Mouse (Mus musculus) embryonic facial prominence, embryonic 12.5 days (tissue): ENCODE measurements around the gene Guca1b. TPM values are rescaled to one million over a fixed set of nuclear protein-coding genes. Genes with fewer than 3 reads are reported as not detected.

ENCODE experiments used
- ATAC-seq: fragments of 200-750 bp; cut with Nextera tagmentation; 2 replicates; pipeline ENCODE4 v1.8.0; 2017; ENCODE audit not compliant: insufficient number of reproducible peaks, insufficient read depth, low FRiP score, low TSS enrichment
- H3K27ac ChIP-seq: fragments of 300-500 bp; sonication (generic); 2 replicates; pipeline ENCODE4 v1.5.1; 2016; ENCODE audit warnings: mild to moderate bottlenecking
- H3K27me3 ChIP-seq: fragments of 300-500 bp; sonication (generic); 2 replicates; pipeline ENCODE4 v1.6.1; 2016; ENCODE audit warnings: mild to moderate bottlenecking, moderate library complexity
- H3K36me3 ChIP-seq: fragments of 300-500 bp; sonication (generic); 2 replicates; pipeline ENCODE4 v1.6.1; 2016; ENCODE audit warnings: mild to moderate bottlenecking
- H3K4me1 ChIP-seq: fragments of 300-500 bp; sonication (generic); 2 replicates; pipeline ENCODE4 v1.6.1; 2016
- H3K4me2 ChIP-seq: fragments of 300-500 bp; sonication (generic); replicated peaks from 2 replicates; pipeline ENCODE4 v1.6.1; 2016; ENCODE audit warnings: mild to moderate bottlenecking, moderate library complexity
- H3K4me3 ChIP-seq: fragments of 300-500 bp; sonication (generic); 2 replicates; pipeline ENCODE4 v1.5.1; 2016; ENCODE audit warnings: mild to moderate bottlenecking
- H3K9ac ChIP-seq: fragments of 300-500 bp; sonication (generic); 2 replicates; pipeline ENCODE4 v1.6.1; 2016; ENCODE audit warnings: mild to moderate bottlenecking, moderate library complexity
- H3K9me3 ChIP-seq: fragments of 300-500 bp; sonication (generic); 2 replicates; pipeline ENCODE4 v1.6.1; 2016; ENCODE audit warnings: mild to moderate bottlenecking, moderate library complexity
- WGBS: fragments of 180-500 bp; shearing (Covaris S2); methylation state at CpG from one replicate; pipeline ENCODE4 v1.1.7; 2016; 5-methylcytosine and 5-hydroxymethylcytosine counted together
- polyA plus RNA-seq: library from polyadenylated mRNA; unstranded; fragments of >200 nt; fragmentation: Nextera tagmentation; extraction: Ambion mirVana; gene quantifications from 2 replicates; pipeline ENCODE4 v1.2.1, GENCODE M21; 2016

The Guca1b gene
- polyA plus RNA-seq: 1.7 and 1.9 TPM in 2 replicates

- Histone ChIP-seq H3K4me1 (no peaks in the 10 kb centered on the region), H3K9ac (no peak within 1 kb of the TSS), H3K4me2 (no peak within 1 kb of the TSS), H3K36me3 (peaks cover 16% of the 10 kb centered on the region), H3K27me3 (no peaks in the 10 kb centered on the region), H3K9me3 (no peaks in the 10 kb centered on the region), H3K27ac (no peak within 1 kb of the TSS), H3K4me3 (no peak within 1 kb of the TSS)
- 38% methylated on average over 10 of the region's 10 CpGs for WGBS
- ATAC-seq: no peak
Measured at GRCm38 (mm10) chr17:47385145-47385544, at the start of gene Guca1b. TSS of gene Guca1b (plus strand) at chr17:47385393.

GRCm38 (mm10) chr17:47343121-47343520 lies 42.1 kb upstream of the Guca1b start:
- Histone ChIP-seq H3K9ac (no peak overlapping the region), H3K4me2 (no peak overlapping the region), H3K27me3 (no peaks in the 10 kb centered on the region), H3K27ac (no peak overlapping the region), H3K36me3 (peaks cover 94% of the 10 kb centered on the region), H3K9me3 (peaks cover 9% of the 10 kb centered on the region; the same call in 1 of the 2 replicates), H3K4me1 (no peaks in the 10 kb centered on the region), H3K4me3 (no peak overlapping the region)
- 80% methylated on average over 2 of the region's 2 CpGs for WGBS
- no peak for ATAC-seq

DNA sequence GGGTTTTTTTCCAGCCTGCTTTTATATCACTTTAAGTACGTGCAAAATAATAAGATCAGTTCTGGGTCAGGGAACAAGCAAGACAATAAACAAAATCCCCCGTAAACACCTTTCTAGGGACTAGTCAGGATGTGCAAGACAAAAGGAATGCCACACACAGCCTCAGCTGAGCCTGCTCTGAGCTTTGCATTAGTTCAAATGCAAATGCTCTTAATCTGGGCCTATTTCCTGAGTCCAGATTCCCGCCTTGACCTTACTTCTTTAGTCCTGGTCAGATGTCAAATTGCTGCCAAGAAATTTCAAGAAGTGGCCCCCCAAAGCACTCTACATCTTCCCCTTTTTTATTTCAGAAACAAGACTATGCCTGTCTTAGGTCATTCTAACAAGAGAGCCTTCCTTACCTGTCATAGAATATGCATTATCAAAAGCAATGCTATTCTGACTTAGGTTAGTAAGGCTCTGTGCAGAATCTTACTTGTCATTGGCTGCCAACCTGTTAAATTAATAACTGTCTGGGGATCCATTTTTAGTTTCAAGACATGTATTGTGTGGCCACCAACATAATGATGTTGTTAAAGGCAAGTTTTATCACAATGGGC lies 35.4 kb upstream of the Guca1b start:
- 92% methylated on average over 3 of the region's 3 CpGs for WGBS

DNA sequence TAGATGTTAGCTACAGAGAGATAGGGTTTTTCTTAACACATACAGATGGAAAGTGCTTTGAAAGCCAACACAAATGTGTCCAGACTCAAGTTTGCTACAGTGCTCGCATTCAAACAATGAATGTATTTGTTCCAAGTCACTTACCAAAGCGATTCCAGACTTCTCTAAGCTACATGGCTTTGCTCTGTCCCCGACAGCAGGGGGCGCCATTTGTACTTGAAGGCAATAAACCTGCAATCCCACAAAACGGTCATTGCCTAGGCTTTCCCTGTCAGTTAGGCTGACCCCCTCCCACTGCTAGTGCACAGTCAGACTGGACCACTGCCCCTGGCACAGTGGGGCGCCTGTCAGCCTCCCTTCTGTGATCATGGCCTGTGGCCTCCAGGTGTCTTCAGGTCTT lies 25.2 kb upstream of the Guca1b start:
- ATAC-seq: no peak
- no peak overlapping the region for H3K4me2 ChIP-seq
- no peak overlapping the region for H3K4me3 ChIP-seq
- H3K27ac ChIP-seq: no peak overlapping the region
- H3K9ac ChIP-seq: no peak overlapping the region
- WGBS: 48% methylated on average over 6 of the region's 6 CpGs
- no peaks in the 10 kb centered on the region for H3K4me1 ChIP-seq
- peaks cover 53% of the 10 kb centered on the region for H3K36me3 ChIP-seq
- no peaks in the 10 kb centered on the region for H3K27me3 ChIP-seq
- H3K9me3 ChIP-seq: no peaks in the 10 kb centered on the region

More for the DNA sequence above, 35.4 kb upstream of the Guca1b start:
- H3K4me2 ChIP-seq: no peak overlapping the region
- H3K4me1 ChIP-seq: no peaks in the 10 kb centered on the region
- H3K9ac ChIP-seq: no peak overlapping the region
- H3K27ac ChIP-seq: no peak overlapping the region
- peaks cover 97% of the 10 kb centered on the region for H3K36me3 ChIP-seq
- H3K4me3 ChIP-seq: no peak overlapping the region
- H3K27me3 ChIP-seq: no peaks in the 10 kb centered on the region
- ATAC-seq: no peak
- H3K9me3 ChIP-seq: peaks cover 33% of the 10 kb centered on the region

DNA sequence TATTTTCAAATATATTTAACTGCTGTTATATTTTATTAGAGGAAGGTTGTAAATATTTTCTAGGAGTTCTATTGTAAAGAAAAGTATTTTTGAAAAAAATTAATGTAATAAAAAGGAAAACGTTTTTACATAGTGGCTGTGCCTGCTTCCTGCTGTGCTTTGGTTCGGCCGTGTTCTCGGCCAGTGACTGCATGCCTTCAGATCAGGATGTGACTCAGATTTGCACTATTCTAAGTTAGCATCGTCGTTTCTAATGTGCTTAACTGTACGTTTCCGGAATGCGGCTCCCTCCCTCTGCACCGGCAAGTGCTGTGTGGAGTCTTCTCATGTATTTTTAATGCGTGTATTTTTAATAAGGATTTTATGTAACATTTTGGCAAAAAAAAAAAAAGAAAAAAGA lies 23.9 kb upstream of the Guca1b start:
- Histone ChIP-seq H3K4me2 (no peak overlapping the region), H3K36me3 (peaks cover 39% of the 10 kb centered on the region), H3K27ac (no peak overlapping the region), H3K27me3 (no peaks in the 10 kb centered on the region), H3K9me3 (no peaks in the 10 kb centered on the region), H3K4me1 (no peaks in the 10 kb centered on the region), H3K9ac (no peak overlapping the region), H3K4me3 (no peak overlapping the region)
- WGBS: 82% methylated on average over 11 of the region's 11 CpGs
- no peak for ATAC-seq

DNA sequence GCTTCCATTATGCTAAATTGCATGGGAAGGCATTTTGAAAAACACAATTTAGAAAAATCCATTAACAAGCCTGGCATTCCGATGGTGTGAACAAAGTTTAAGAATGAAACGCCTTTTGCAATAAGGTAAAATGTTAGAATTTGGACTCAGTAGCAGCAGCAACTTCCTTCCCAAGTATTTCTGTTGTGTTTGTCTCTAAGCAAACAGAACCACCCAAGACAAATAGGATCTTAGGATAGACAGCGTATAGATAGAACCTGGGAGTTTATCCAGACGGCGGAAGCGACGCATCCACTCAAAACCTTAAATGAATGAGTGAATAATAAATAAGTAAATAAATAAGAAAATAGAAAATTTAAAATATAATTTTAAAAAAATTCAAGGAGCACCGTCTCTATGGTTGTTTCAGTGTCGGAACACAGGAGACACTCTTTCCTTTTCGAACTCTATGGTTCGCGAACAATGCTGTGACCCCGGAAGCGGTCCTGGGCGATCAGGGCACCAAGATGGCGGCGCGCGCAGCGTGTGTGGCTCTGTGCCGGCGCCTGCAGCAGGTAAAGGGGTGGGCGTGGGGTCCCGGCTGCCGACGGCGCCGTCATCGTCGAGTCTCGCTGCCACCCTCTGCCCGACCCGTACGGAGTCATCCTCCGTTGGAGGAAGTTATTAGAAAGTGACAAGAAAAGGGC lies 16.6 kb upstream of the Guca1b start, which contains the start of gene Mrps10:
TSS of gene Mrps10 (plus strand) at position 487 of the 686 bp plus-strand sequence.
- ATAC-seq: peak; percentile 85
- WGBS: 5% methylated on average over 35 of the region's 35 CpGs
- peaks cover 14% of the 10 kb centered on the region for H3K36me3 ChIP-seq
- H3K4me3 ChIP-seq: peak within 1 kb of the TSS; percentile 77
- H3K27me3 ChIP-seq: no peaks in the 10 kb centered on the region
- peaks cover 9% of the 10 kb centered on the region; the same call in 1 of the 2 replicates for H3K4me1 ChIP-seq
- no peaks in the 10 kb centered on the region for H3K9me3 ChIP-seq
- peak within 1 kb of the TSS; percentile 32; the same call in 1 of the 2 replicates for H3K27ac ChIP-seq
- H3K4me2 ChIP-seq: peak within 1 kb of the TSS; percentile 78
- H3K9ac ChIP-seq: peak within 1 kb of the TSS; percentile 60

DNA sequence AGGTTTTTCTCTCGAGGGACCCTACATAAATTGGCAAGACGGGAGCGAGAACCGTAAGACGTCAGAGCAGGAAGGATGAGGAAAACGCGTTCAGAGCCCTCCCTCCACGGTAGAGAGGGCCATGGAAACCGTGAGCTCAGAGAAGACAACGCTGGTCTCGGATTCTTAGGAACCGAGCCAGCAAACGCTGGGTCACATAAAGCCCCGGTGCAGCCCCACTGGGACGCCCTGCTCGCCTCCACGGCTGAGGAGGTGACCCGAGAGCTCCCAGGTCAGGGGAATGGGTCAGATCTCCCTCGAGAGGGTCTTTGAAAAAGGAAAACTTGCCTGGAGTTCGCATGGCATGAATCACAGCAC lies 16.1 kb upstream of the Guca1b start:
- Histone ChIP-seq H3K4me3 (peak overlapping the region; percentile 77), H3K27ac (peak overlapping the region; percentile 32; the same call in 1 of the 2 replicates), H3K4me1 (peaks cover 9% of the 10 kb centered on the region; the same call in 1 of the 2 replicates), H3K9ac (peak overlapping the region; percentile 60), H3K36me3 (peaks cover 19% of the 10 kb centered on the region), H3K4me2 (peak overlapping the region; percentile 78), H3K9me3 (no peaks in the 10 kb centered on the region), H3K27me3 (no peaks in the 10 kb centered on the region)
- WGBS: 2% methylated on average over 20 of the region's 20 CpGs
- no peak for ATAC-seq

DNA sequence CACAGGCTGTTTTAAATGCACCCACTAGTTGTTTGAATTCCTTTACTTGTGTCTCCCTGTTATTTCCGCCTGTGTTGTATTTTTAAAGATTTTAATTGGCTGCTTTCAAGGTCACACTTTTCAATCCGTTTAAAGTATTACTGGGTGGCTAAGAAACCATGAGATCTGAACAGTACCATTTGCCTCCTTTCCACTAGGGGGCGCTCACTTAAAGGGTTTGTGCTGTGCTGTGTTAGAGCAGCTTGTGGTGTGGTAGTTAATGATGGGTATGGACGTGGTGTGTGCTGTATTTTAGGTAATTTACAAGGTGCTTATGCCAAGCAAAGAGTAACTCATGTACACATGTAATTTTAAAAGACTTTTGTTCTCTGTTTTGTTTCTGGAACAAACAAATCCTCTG lies 13.7 kb upstream of the Guca1b start:
- 10% methylated on average over 4 of the region's 4 CpGs for WGBS
- peaks cover 42% of the 10 kb centered on the region for H3K36me3 ChIP-seq
- H3K27me3 ChIP-seq: no peaks in the 10 kb centered on the region
- H3K27ac ChIP-seq: no peak overlapping the region
- H3K4me2 ChIP-seq: no peak overlapping the region
- H3K9ac ChIP-seq: no peak overlapping the region; the same call in 1 of the 2 replicates
- H3K9me3 ChIP-seq: no peaks in the 10 kb centered on the region
- H3K4me1 ChIP-seq: peaks cover 9% of the 10 kb centered on the region; the same call in 1 of the 2 replicates
- ATAC-seq: no peak
- H3K4me3 ChIP-seq: no peak overlapping the region

- peaks cover 9% of the 10 kb centered on the region; the same call in 1 of the 2 replicates for H3K4me1 ChIP-seq
- H3K4me2 ChIP-seq: no peak overlapping the region
- no peaks in the 10 kb centered on the region for H3K27me3 ChIP-seq
- H3K36me3 ChIP-seq: peaks cover 64% of the 10 kb centered on the region
- no peak overlapping the region for H3K27ac ChIP-seq
- H3K4me3 ChIP-seq: no peak overlapping the region
- ATAC-seq: no peak
- 47% methylated on average over 6 of the region's 6 CpGs for WGBS
- no peaks in the 10 kb centered on the region for H3K9me3 ChIP-seq
- no peak overlapping the region for H3K9ac ChIP-seq
Measured at GRCm38 (mm10) chr17:47373991-47374390, 11.2 kb upstream of the Guca1b start.

DNA sequence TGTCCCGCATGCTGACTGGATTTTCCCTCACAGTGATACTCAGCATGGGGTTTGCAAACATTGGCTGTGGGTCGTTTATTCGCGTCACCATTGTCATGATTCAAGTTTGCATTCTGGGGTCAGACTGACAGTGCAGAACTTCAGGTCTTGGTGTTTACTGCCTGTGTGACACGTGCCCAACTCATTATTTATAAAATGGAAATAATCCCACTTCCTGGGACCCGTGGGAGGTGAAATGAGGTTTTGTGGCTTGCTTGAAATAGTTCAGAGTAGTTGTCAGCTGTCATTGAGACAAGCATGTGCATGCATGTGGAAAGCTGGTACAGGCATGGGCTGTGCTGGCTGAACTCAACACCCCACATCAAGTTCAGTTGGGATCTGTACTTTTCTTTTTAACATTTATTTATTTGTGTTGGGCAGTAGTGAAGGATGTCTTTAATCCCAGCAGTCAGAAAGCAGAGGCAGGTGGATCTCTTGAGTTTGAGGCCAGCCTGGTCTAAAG lies 8.4 kb upstream of the Guca1b start:
- WGBS: 92% methylated on average over 6 of the region's 6 CpGs
- Histone ChIP-seq H3K27ac (no peak overlapping the region), H3K9me3 (no peaks in the 10 kb centered on the region), H3K4me3 (no peak overlapping the region), H3K4me1 (no peaks in the 10 kb centered on the region), H3K27me3 (no peaks in the 10 kb centered on the region), H3K9ac (no peak overlapping the region), H3K4me2 (no peak overlapping the region), H3K36me3 (peaks cover 91% of the 10 kb centered on the region)
- ATAC-seq: no peak

DNA sequence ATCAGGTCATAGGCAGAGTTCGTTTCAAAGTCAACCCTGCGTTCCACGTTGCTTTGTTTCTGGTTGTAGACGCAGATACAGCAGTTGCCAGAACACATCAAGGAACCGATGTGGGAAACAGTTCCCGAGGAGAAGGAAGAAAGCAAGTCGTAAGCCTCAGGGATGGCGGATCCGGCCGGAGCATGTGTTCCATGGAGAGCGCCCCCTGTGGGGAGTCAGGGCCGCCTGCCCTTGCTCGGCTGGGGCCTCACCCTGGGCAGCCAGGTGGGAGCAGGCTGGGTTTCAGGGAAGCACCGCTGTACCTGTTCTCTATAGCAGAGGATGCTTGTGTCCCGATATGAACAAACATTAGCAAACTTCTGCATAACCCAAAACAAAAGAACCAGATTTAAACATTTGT lies 7.1 kb upstream of the Guca1b start:
- H3K36me3 ChIP-seq: peaks cover 81% of the 10 kb centered on the region
- no peak overlapping the region for H3K9ac ChIP-seq
- no peaks in the 10 kb centered on the region for H3K9me3 ChIP-seq
- ATAC-seq: no peak
- no peak overlapping the region for H3K27ac ChIP-seq
- H3K27me3 ChIP-seq: no peaks in the 10 kb centered on the region
- H3K4me3 ChIP-seq: no peak overlapping the region
- 81% methylated on average over 15 of the region's 15 CpGs for WGBS
- H3K4me2 ChIP-seq: no peak overlapping the region
- H3K4me1 ChIP-seq: no peaks in the 10 kb centered on the region

- Histone ChIP-seq H3K27ac (no peak overlapping the region), H3K4me2 (no peak overlapping the region), H3K9me3 (no peaks in the 10 kb centered on the region), H3K4me1 (no peaks in the 10 kb centered on the region), H3K27me3 (no peaks in the 10 kb centered on the region), H3K4me3 (no peak overlapping the region), H3K9ac (no peak overlapping the region), H3K36me3 (peaks cover 44% of the 10 kb centered on the region)
- 80% methylated on average over 11 of the region's 11 CpGs for WGBS
- ATAC-seq: no peak
Measured at GRCm38 (mm10) chr17:47381917-47382316, 3.3 kb upstream of the Guca1b start.
